Mouse (Mus musculus) macrophage (primary cell): ENCODE measurements around the gene Fancc. TPM values are rescaled to one million over a fixed set of nuclear protein-coding genes. Genes with fewer than 3 reads are reported as not detected.

Experiments
- H3K27ac ChIP-seq: fragments of 350-480 bp; formaldehyde crosslinking; 2 replicates; pipeline ENCODE4 v1.9.0; 2021
- H3K36me3 ChIP-seq: fragments of 350-480 bp; formaldehyde crosslinking; 2 replicates; pipeline ENCODE4 v1.9.0; 2021; ENCODE audit errors: inconsistent target
- H3K4me3 ChIP-seq: fragments of 350-480 bp; formaldehyde crosslinking; 2 replicates; pipeline ENCODE4 v1.9.0; 2021; ENCODE audit errors: inconsistent target
- H3K79me2 ChIP-seq: fragments of 350-480 bp; formaldehyde crosslinking; 2 replicates; pipeline ENCODE4 v1.9.0; 2021; ENCODE audit errors: inconsistent target
- WGBS: methylation state at CpG from one replicate; pipeline ENCODE4 v1.1.7; 2026; ENCODE audit warnings: inconsistent platforms; ENCODE audit not compliant: missing documents; 5-methylcytosine and 5-hydroxymethylcytosine counted together
- polyA plus RNA-seq: library from polyadenylated mRNA; stranded (reverse); fragments of 250-400 nt; gene quantifications from 3 replicates; pipeline ENCODE4 v1.2.4, GENCODE M21; 2018; ENCODE audit warnings: inconsistent platforms

Fancc gene
- polyA plus RNA-seq, 1 experiment from 2014 or later: 1.9 TPM

GRCm38 (mm10) chr13:63260753-63261631, 236.1 kb downstream of the Fancc start:
- Histone ChIP-seq H3K79me2 (peaks cover 100% of the 10 kb centered on the region), H3K36me3 (peaks cover 35% of the 10 kb centered on the region; the same call in 1 of the 2 replicates), H3K27ac (no peak overlapping the region), H3K4me3 (no peak overlapping the region)
- 57% methylated on average over 18 of the region's 18 CpGs for WGBS

- Histone ChIP-seq H3K27ac (no peak overlapping the region), H3K79me2 (peaks cover 100% of the 10 kb centered on the region), H3K4me3 (no peak overlapping the region), H3K36me3 (peaks cover 35% of the 10 kb centered on the region; the same call in 1 of the 2 replicates)
- 82% methylated on average over 4 of the region's 4 CpGs for whole genome bisulfite sequencing
These were observed 236.9 kb downstream of the Fancc start for GRCm38 (mm10) chr13:63260133-63260532.

GRCm38 (mm10) chr13:63258671-63259070, 238.4 kb downstream of the Fancc start:
- 97% methylated on average over 4 of the region's 4 CpGs for WGBS
- Histone ChIP-seq H3K79me2 (peaks cover 100% of the 10 kb centered on the region), H3K4me3 (no peak overlapping the region), H3K27ac (peak overlapping the region; percentile 100), H3K36me3 (peaks cover 32% of the 10 kb centered on the region; the same call in 1 of the 2 replicates)

- Histone ChIP-seq H3K36me3 (peaks cover 28% of the 10 kb centered on the region; the same call in 1 of the 2 replicates), H3K27ac (peak overlapping the region; percentile 100), H3K79me2 (peaks cover 100% of the 10 kb centered on the region), H3K4me3 (no peak overlapping the region)
- 34% methylated on average over 6 of the region's 6 CpGs for WGBS
These were observed 238.9 kb downstream of the Fancc start for GRCm38 (mm10) chr13:63258167-63258582.

GRCm38 (mm10) chr13:63256807-63257206, 240.3 kb downstream of the Fancc start:
- 69% methylated on average over 7 of the region's 7 CpGs for WGBS

GRCm38 (mm10) chr13:63256146-63256545, 240.9 kb downstream of the Fancc start:
- peaks cover 100% of the 10 kb centered on the region for H3K79me2 ChIP-seq
- peaks cover 7% of the 10 kb centered on the region; the same call in 1 of the 2 replicates for H3K36me3 ChIP-seq
- WGBS: 79% methylated on average over 5 of the region's 6 CpGs
- no peak overlapping the region for H3K4me3 ChIP-seq
- peak overlapping the region; percentile 100 for H3K27ac ChIP-seq

More at GRCm38 (mm10) chr13:63256807-63257206, 240.3 kb downstream of the Fancc start:
- peaks cover 14% of the 10 kb centered on the region; the same call in 1 of the 2 replicates for H3K36me3 ChIP-seq
- peak overlapping the region; percentile 100 for H3K27ac ChIP-seq
- peaks cover 100% of the 10 kb centered on the region for H3K79me2 ChIP-seq
- no peak overlapping the region for H3K4me3 ChIP-seq

- Histone ChIP-seq H3K36me3 (peaks cover 5% of the 10 kb centered on the region; the same call in 1 of the 2 replicates), H3K27ac (peak overlapping the region; percentile 100)
These were observed 241.5 kb downstream of the Fancc start for GRCm38 (mm10) chr13:63255519-63256011.

GRCm38 (mm10) chr13:63253886-63254636, 243.0 kb downstream of the Fancc start:
- Histone ChIP-seq H3K4me3 (no peak overlapping the region), H3K27ac (peak overlapping the region; percentile 100)
- 31% methylated on average over 7 of the region's 7 CpGs for WGBS

More at GRCm38 (mm10) chr13:63255519-63256011, 241.5 kb downstream of the Fancc start:
- Histone ChIP-seq H3K79me2 (peaks cover 100% of the 10 kb centered on the region), H3K4me3 (no peak overlapping the region)
- WGBS: 25% methylated on average over 5 of the region's 5 CpGs

GRCm38 (mm10) chr13:63253147-63253546, 243.9 kb downstream of the Fancc start:
- WGBS: 2% methylated on average over 4 of the region's 5 CpGs
- H3K27ac ChIP-seq: peak overlapping the region; percentile 100
- peaks cover 100% of the 10 kb centered on the region for H3K79me2 ChIP-seq
- H3K36me3 ChIP-seq: peaks cover 5% of the 10 kb centered on the region; the same call in 1 of the 2 replicates
- H3K4me3 ChIP-seq: no peak overlapping the region

More at GRCm38 (mm10) chr13:63253886-63254636, 243.0 kb downstream of the Fancc start:
- peaks cover 5% of the 10 kb centered on the region; the same call in 1 of the 2 replicates for H3K36me3 ChIP-seq
- peaks cover 100% of the 10 kb centered on the region for H3K79me2 ChIP-seq

GRCm38 (mm10) chr13:63252295-63253010, 244.6 kb downstream of the Fancc start:
- 86% methylated on average over 1 of the region's 2 CpGs for WGBS
- Histone ChIP-seq H3K79me2 (peaks cover 100% of the 10 kb centered on the region), H3K27ac (peak overlapping the region; percentile 100), H3K36me3 (peaks cover 4% of the 10 kb centered on the region; the same call in 1 of the 2 replicates), H3K4me3 (no peak overlapping the region)

- WGBS: 75% methylated on average over 12 of the region's 12 CpGs
- H3K4me3 ChIP-seq: no peak overlapping the region
- H3K36me3 ChIP-seq: no peaks in the 10 kb centered on the region
- peak overlapping the region; percentile 100 for H3K27ac ChIP-seq
- peaks cover 100% of the 10 kb centered on the region for H3K79me2 ChIP-seq
These were observed 245.8 kb downstream of the Fancc start for GRCm38 (mm10) chr13:63251118-63251889.

GRCm38 (mm10) chr13:63250441-63250980, 246.6 kb downstream of the Fancc start:
- peaks cover 100% of the 10 kb centered on the region for H3K79me2 ChIP-seq
- no peaks in the 10 kb centered on the region for H3K36me3 ChIP-seq
- 66% methylated on average over 8 of the region's 8 CpGs for WGBS
- peak overlapping the region; percentile 100 for H3K27ac ChIP-seq
- no peak overlapping the region for H3K4me3 ChIP-seq
